Mouse (Mus musculus) cerebellum, postnatal 14 days (tissue): ENCODE results near the gene Mier2.
A peak's percentile ranks its signal among the peaks of the same experiment; 100 is the strongest.

ENCODE experiments used
- DNase-seq, 2 experiments: peaks; one replicate each; pipeline ENCODE4 v3.0.0; 2021; ENCODE audit warnings: mixed read lengths in 2 of 2

Mier2 gene

DNA sequence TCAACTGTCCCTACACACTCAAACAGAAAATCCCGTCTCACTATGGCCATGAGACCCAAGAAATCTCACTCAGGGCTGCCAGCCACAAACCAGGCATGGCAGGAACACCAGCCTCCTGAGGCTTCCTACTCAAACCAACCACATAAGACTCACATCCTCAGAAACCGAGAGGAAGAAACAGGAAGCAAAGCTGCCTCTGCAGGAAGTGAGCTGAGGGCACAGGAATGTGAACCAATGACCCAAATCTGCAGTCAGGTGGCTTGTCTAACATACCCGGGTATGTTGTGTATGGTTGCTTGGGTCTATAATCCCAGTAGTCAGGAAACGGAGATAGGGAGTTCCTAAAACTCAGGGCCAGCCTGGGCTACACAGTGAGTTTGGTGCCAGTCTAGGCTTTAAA, 16.1 kb downstream of the Mier2 start:
- no peak for DNase-seq

- DNase-seq = no peak
Observed at GRCm38 (mm10) chr10:79538323-79538722, 16.7 kb downstream of the Mier2 start.

- peak in 1 of 2 experiments; percentile 1 for DNase-seq
Observed at GRCm38 (mm10) chr10:79537781-79538180, 17.2 kb downstream of the Mier2 start.

- no peak for DNase-seq
Observed at GRCm38 (mm10) chr10:79537271-79537670, 17.7 kb downstream of the Mier2 start.

DNA sequence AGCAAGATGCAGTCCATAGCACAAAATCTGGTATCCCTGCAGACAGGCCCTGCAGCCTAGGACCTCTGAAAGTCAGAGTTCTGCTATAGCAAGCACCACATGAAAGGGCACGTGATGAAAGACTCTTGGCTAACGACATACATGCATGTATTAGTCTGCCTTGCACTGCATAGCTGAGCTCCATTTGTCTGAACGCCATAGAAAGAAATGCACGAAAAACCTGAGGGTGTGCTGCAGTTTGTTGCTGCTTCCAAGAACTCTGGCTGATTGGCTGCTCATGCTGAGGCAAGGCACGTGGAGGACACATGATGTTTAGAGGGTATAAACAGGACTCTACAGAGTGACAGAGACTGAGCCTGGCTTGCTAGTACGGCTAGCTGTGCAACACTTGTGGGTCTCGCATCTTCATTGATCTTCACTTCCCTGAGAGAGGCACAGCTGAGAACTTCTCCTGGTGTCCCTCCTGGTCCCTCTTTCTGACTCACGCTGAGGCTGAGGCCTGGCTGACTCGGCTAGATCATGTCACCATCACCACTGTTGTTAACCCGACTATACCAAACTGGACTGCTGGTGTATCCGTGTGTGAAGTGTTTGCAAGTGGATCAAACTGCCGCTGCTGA, 18.4 kb downstream of the Mier2 start:
- peak in 1 of 2 experiments; percentile 1 for DNase-seq

DNA sequence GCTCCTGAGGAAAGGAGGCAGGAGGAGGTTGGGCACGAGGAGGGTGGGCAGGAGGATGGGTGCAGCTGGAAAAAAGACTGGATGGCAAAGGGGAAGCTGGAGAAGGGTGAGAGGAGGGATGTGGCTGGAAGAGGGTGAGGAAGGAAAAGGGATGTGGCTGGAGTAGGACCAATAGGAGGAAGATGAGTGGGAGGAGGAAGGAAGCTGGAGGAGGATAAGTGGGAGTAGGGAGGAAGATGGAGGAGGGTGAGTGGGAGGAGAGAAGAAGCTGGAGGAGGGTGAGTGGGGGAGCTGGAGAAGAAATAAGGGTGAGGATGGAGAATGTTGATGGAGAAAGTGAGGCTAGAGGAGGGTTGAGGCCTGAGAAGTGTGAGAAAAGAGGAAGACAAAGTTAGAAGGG, 19.6 kb downstream of the Mier2 start:
- DNase-seq = no peak

DNA sequence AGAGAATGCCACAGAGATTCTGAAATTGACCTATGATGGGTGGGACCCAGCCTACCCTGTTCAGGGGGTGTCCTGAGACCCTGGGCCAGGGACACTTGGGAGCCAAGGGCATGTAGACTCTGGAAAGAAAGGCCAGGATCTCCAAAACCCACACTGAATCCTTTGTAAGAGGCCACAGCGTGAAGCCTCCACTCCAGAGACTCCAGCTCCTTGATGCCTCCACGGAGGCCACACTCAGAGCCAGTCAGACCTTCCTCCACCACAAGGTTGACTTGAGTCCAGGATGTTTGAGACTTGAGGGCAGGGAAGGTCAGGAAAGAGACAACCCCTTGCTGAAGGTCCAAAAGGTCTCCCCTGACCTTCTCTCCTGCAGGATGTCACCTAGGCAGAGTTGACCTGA, 20.6 kb downstream of the Mier2 start:
- DNase-seq = peak in 1 of 2 experiments; percentile 1

DNA sequence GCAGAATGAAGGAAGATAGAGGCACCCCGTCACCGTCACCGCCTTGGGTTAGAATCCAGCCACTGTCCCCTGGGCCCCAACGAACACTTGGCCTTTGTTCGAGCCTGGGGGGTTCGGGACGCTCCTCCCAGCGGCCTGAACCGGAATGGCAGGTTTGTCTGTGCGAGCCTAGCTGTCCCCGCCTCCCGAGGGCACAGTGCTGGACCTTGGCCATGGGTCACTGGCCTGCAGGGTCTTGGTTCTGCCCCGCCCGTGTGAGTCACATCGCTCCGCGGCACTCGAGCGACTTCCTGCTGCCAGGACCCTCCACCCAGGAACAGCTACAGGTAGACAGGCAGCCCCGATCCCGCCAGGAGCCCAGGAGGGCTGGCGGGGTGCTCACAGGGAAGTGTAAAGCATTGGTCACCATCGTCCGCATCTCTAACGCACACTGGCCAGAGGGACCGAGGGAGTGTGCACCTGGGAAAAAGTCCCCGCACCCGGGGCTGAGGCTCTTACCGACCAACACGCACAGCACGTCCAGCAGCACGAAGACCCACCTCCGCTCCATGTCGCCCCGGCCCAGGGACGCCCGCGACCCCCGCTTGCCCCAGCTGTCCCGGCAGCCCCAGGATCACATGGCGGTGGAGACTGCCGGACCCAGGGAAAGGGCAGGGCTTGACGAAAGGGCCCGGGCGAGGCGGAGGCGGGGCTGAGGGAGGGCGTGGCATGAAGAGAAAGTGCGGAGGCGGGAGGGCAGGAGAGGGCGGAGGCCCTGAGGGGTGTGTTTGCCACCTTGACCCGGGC, 21.7 kb downstream of the Mier2 start, which contains the start of gene Plpp2:
Plpp2 (minus strand) TSS at position 671 of the 786 bp plus-strand sequence.
- DNase-seq = peak; percentile 60 to 70

- no peak for DNase-seq
Observed at GRCm38 (mm10) chr10:79532678-79533077, 22.3 kb downstream of the Mier2 start.

DNA sequence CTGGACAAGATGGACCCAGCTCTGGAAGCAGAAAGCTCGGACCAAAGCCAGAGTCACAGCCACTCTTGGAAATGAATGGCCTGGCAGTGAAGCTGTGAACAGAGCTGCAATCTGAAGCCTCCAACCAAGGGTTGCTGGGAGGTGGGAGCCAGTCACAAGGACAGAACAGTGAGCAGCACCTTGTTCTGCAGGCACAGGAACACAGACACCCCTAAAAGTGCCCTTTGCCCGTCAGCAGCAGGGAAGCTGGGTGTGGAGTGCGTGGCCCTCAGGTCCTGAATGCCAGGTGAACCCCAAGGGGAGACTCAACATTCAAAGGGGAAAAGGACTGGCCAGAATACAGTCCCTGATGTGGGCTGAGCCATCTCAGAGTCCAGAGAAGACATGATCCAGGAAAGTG, 23.4 kb downstream of the Mier2 start:
- peak in 1 of 2 experiments; percentile 10 for DNase-seq

DNA sequence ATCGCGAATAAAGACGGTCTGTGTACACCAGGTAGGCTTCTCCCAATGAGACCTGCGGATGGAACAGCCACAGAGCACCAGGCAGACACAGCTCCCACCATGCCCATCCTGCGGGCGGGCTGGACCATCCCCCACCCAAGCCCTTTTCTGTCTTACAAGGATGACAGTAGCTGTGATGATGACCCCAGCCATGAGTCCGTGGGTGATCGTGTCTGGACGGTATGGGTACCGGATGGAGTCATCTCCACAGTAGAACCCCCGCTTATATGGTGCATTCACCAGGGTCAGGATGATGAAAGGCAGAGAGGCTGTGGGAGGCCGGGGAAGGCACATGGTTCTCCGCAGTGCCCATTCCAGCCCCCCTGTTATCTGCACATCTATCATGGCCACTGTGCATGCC, 24.3 kb downstream of the Mier2 start:
- no peak for DNase-seq

- DNase-seq = peak in 1 of 2 experiments; percentile 1
Observed at GRCm38 (mm10) chr10:79530241-79530640, 24.8 kb downstream of the Mier2 start.

DNA sequence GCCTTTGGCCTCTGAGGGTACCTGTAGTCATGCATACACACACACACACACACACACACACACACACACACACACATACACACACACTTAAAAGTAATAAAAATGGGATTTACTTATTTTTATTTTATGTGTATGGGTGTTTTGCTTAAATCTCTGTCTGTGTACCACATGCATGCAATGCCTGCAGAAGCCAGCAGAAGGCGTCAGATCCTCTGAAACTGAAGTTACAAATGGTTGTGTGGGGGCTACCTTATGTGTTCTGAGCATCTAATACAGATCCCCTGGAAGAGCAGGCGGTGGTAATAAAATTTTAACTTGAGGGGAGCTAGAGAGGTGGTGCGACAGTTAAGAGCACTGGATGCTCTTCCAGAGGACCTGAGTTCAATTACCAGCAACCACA, 26.9 kb downstream of the Mier2 start:
- DNase-seq = no peak

DNA sequence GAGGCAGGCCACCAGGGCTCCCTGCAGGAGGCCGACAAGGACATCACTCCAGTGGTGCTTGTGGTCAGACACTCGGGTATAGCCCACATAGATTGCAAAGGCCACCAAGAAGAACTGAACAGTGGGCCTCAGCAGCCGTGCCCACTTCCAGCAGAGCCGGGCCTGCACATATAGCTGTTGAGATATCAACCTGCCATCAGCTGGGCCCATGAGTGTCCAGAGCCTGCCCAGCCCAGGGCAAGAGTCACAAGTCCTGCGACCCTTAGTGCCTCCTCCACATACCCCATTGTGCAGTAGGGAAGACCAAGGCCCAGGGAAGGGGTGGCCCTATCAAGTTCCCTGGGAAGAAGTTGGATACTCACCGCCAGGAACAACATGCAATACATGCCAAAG, 27.6 kb downstream of the Mier2 start:
- DNase-seq = peak in 1 of 2 experiments; percentile 1

DNA sequence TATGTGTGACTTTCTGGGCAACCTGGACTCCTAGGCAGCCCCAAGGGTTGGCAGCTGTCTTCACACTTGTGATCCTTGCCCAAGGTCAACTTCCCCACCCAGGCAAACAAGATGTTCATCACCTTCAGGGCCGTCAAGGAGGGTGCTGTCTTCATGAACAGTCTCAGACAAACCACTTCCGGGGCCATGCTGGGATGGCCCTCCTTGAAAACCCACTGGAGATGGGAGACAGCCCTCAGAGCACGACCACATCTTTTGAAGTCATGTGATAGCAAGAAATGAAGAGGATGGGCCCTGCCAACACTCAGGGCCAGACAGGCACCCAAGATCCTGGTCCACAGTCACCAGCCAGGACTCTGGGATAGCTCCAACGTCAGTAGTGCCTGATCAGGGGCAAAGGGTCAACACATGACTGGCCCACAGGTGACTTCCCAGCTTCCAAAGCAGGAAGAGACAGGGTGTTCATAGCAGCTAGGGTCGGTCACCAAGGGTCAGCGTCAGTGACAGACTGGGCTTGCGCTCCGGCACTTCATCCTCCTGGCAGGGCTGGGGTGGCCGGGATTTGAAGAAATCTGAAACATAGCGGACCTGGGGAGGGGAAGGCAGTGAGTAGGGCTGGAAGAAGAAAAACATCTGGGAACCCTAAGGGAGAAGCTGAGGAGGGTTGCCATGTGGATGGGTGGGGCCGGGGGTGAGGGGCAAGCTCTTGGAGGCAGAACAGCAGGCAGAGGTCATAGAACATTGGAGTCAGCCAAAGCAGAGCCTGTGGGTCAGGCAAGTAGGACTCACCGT, 28.1 kb downstream of the Mier2 start:
- no peak for DNase-seq

DNA sequence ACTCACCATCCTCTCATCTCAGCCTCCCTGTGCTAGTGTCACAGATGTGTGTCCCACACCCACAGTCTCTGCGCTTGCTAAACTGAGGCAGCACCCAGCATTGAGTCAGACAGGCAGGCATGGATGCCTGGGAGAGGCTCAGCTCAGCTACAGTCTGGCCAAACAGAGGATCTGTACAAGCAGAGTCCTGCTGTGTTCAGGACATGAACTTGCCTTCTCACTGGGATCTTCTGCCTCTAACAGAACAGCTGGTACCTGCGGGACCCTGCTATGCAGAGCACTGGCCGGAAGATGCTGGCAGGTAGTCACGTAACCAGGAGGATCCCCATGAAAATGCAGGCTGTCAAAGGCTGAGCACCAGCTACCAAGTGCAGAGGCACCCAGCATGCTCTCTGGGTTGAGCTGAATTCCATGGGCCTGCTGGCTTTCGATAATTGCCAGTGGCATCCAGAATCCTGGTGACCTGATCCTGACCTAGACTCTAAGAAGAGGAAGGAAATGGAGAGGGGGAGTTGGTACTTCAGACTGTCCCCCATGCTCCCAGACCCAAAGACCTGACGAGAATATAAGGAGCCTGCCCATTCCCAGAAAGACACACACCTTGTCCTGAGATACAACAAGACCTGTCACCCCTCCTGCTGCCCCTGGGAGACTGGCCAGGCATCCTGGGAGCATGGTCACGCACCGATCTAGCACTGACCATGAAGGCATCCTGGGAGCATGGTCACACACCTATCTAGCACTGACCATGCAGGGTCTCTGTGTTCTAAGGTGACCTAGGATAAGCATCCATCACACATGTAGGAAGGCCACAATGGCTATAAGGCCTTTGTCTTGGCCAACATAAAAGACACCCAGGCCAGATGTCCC, 29.3 kb downstream of the Mier2 start:
- peak; percentile 41 to 51 for DNase-seq

GRCm38 (mm10) chr10:79524433-79524832, 30.6 kb downstream of the Mier2 start:
- DNase-seq = no peak

- no peak for DNase-seq
Observed at GRCm38 (mm10) chr10:79506709-79507108, 48.3 kb downstream of the Mier2 start.

GRCm38 (mm10) chr10:79502830-79503644, 52.0 kb downstream of the Mier2 start:
- DNase-seq = no peak

- DNase-seq = no peak
Observed at GRCm38 (mm10) chr10:79496701-79497288, 58.2 kb downstream of the Mier2 start.

DNA sequence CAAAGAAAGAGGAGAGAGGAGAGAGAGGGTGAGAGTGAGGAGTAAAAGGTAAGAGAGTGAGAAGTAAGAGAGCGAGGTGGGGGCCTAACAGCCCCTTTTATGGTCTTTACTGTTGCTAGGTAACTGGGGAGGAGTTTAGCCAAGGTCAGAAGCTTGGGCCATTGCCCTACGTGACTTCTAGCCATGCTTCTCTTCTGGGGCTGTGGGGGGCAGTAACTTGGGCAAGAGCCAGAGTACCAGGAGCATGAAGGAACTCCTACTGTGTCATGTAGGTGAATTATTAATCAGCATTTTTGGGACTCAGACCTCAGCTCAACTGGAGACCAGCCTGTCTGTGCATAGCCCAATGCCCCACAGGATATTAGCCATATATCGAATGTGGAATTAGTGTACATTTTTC, 59.1 kb downstream of the Mier2 start:
- DNase-seq = no peak
